Comparison of ENCODE assay signal across 7 mouse cellular contexts in genomic region chr12:101718054-101718754, GRCm38 (mm10). TPM values are rescaled to one million over a fixed set of nuclear protein-coding genes. Genes with fewer than 3 reads are reported as not detected.
DNase-seq lines count a peak whose midpoint lies in the region; ATAC-seq lines count a peak whose summit lies in the region.

Tc2n (minus strand) TSS chr12:101718523.

- H3K4me1 ChIP-seq in limb, embryonic 12.5 days (replicated peaks) = no peaks in the 10 kb centered on the region
- H3K4me1 ChIP-seq in midbrain, embryonic 12.5 days = no peaks in the 10 kb centered on the region

- H3K27ac ChIP-seq in limb, embryonic 12.5 days = no peak within 1 kb of the TSS
- no peak within 1 kb of the TSS for H3K27ac ChIP-seq in midbrain, embryonic 12.5 days (replicated peaks)

- H3K4me2 ChIP-seq in limb, embryonic 12.5 days = peak within 1 kb of the TSS; percentile 91
- H3K4me2 ChIP-seq in midbrain, embryonic 12.5 days (replicated peaks) = peak within 1 kb of the TSS; percentile 99

- peak; percentile 83 for ATAC-seq in inflammation-experienced regulatory T-cells, adult 6 months
- ATAC-seq in limb, embryonic 12.5 days (ENCODE audit: insufficient number of reproducible peaks, insufficient read depth, low FRiP score, low TSS enrichment, low read depth) = peak; percentile 97
- peak; percentile 97 for ATAC-seq in midbrain, embryonic 12.5 days (ENCODE audit: low FRiP score, low read depth)

- H3K27me3 ChIP-seq in limb, embryonic 12.5 days = peaks cover 8% of the 10 kb centered on the region
- H3K27me3 ChIP-seq in midbrain, embryonic 12.5 days = peaks cover 18% of the 10 kb centered on the region

- no peaks in the 10 kb centered on the region for H3K9me3 ChIP-seq in limb, embryonic 12.5 days
- H3K9me3 ChIP-seq in midbrain, embryonic 12.5 days = no peaks in the 10 kb centered on the region

- H3K4me3 ChIP-seq in limb, embryonic 12.5 days (replicated peaks) = peak within 1 kb of the TSS; percentile 67
- H3K4me3 ChIP-seq in midbrain, embryonic 12.5 days = peak within 1 kb of the TSS; percentile 76

- WGBS in limb, embryonic 12.5 days = under 1% methylated on average over 69 of the region's 75 CpGs
- WGBS in midbrain, embryonic 12.5 days = under 1% methylated on average over 59 of the region's 75 CpGs

- no peaks in the 10 kb centered on the region for H3K36me3 ChIP-seq in limb, embryonic 12.5 days
- H3K36me3 ChIP-seq in midbrain, embryonic 12.5 days = no peaks in the 10 kb centered on the region

- H3K9ac ChIP-seq in limb, embryonic 12.5 days (replicated peaks) = peak within 1 kb of the TSS; percentile 57
- peak within 1 kb of the TSS; percentile 48 for H3K9ac ChIP-seq in midbrain, embryonic 12.5 days (replicated peaks)

- peak; percentile 64 to 69 for DNase-seq in adrenal gland, adult 18-20 months (ENCODE audit: low spot score in 2 of 2)
- DNase-seq in cerebellum, postnatal 36 days = peak; percentile 13 to 33
- DNase-seq in gastrocnemius, postnatal 10 days = peak; percentile 56
- peak; percentile 18 to 67 for DNase-seq in spleen, postnatal 10 days (ENCODE audit: low spot score in 2 of 2)

RNA-seq across cellular contexts. Expression of gene Tc2n, which starts in this region (rescaled TPM):
- 1 to 10 TPM in 1 of 2 experiments, under 1 TPM in 1; 0.96 to 1.0 TPM for total RNA-seq in adrenal gland, adult 18-20 months (2021)
- total RNA-seq in gastrocnemius, postnatal 10 days (2021) = under 1 TPM; 0.16 to 0.32 TPM
- polyA plus RNA-seq in inflammation-experienced regulatory T-cells, adult 6 months (2017; shearing (Covaris generic)) = under 1 TPM in 1 of 3 experiments, not detected in 2; 0.06 TPM
- 0.40 and 0.41 TPM in 2 replicates for polyA plus RNA-seq in limb, embryonic 12.5 days (2016; fragmentation: Nextera tagmentation; extraction: Ambion mirVana)
- 0.03 and 0.05 TPM in 2 replicates for polyA plus RNA-seq in midbrain, embryonic 12.5 days (2016; fragmentation: Nextera tagmentation; extraction: Ambion mirVana)

Comparison
In these comparisons a context has a peak if more than half of its experiments do, and no peak if none do; other contexts are left out.
1. Peak in DNase-seq in gastrocnemius, postnatal 10 days; RNA of the gene not detected or under 1 TPM.
2. Peak in ATAC-seq in inflammation-experienced regulatory T-cells, adult 6 months; RNA of the gene not detected or under 1 TPM.
3. Peak in ATAC-seq, H3K4me3 ChIP-seq, H3K9ac ChIP-seq and H3K4me2 ChIP-seq in limb, embryonic 12.5 days; RNA of the gene not detected or under 1 TPM.
4. Peak in ATAC-seq, H3K4me3 ChIP-seq, H3K9ac ChIP-seq and H3K4me2 ChIP-seq in midbrain, embryonic 12.5 days; RNA of the gene not detected or under 1 TPM.